Mouse (Mus musculus) embryonic facial prominence, embryonic 11.5 days (tissue): ENCODE data around the gene Nf1. TPM values are rescaled to one million over a fixed set of nuclear protein-coding genes. Genes with fewer than 3 reads are reported as not detected.

Experiments
- ATAC-seq: fragments of 200-750 bp; cut with Nextera tagmentation; replicated peaks from 2 replicates; pipeline ENCODE4 v1.8.0; 2017; ENCODE audit warnings: low read depth; ENCODE audit not compliant: insufficient number of reproducible peaks, low FRiP score, low TSS enrichment
- DNase-seq: peaks from one replicate; pipeline ENCODE4 v3.0.0-alpha.2; 2015; ENCODE audit warnings: low spot score
- H3K27ac ChIP-seq: fragments of 300-500 bp; sonication (generic); replicated peaks from 2 replicates; pipeline ENCODE4 v1.5.1; 2014; ENCODE audit warnings: mild to moderate bottlenecking, low read depth, low read length, control low read depth
- H3K27me3 ChIP-seq: fragments of 300-500 bp; sonication (generic); 2 replicates; pipeline ENCODE4 v1.6.1; 2014; ENCODE audit warnings: mild to moderate bottlenecking, low read length, moderate library complexity, mixed read lengths; ENCODE audit not compliant: control insufficient read depth, insufficient read depth
- H3K36me3 ChIP-seq: fragments of 300-500 bp; sonication (generic); replicated peaks from 2 replicates; pipeline ENCODE4 v1.6.1; 2014; ENCODE audit warnings: low read depth, mild to moderate bottlenecking, low read length, moderate library complexity, mixed read lengths; ENCODE audit not compliant: control insufficient read depth, insufficient read depth
- H3K4me1 ChIP-seq: fragments of 300-500 bp; sonication (generic); 2 replicates; pipeline ENCODE4 v1.6.1; 2014; ENCODE audit warnings: low read length, mixed read lengths; ENCODE audit not compliant: control insufficient read depth, insufficient read depth
- H3K4me2 ChIP-seq: fragments of 300-500 bp; sonication (generic); 2 replicates; pipeline ENCODE4 v1.6.1; 2014; ENCODE audit warnings: low read depth, mild to moderate bottlenecking, control low read depth, low read length, moderate library complexity
- H3K4me3 ChIP-seq: fragments of 300-500 bp; sonication (generic); 2 replicates; pipeline ENCODE4 v1.5.1; 2014; ENCODE audit warnings: low read depth, low read length, control low read depth
- H3K9ac ChIP-seq: fragments of 300-500 bp; sonication (generic); replicated peaks from 2 replicates; pipeline ENCODE4 v1.6.1; 2014; ENCODE audit warnings: mild to moderate bottlenecking, control low read depth, low read length
- H3K9me3 ChIP-seq: fragments of 300-500 bp; sonication (generic); replicated peaks from 2 replicates; pipeline ENCODE4 v1.6.1; 2016; ENCODE audit warnings: mild to moderate bottlenecking, low read length, inconsistent platforms, mixed read lengths; ENCODE audit not compliant: control insufficient read depth
- WGBS: fragments of 180-500 bp; shearing (Covaris S2); extraction: QIAGEN DNeasy Blood & Tissue Kit; methylation state at CpG from one replicate; pipeline ENCODE4 v1.1.7; 2014; 5-methylcytosine and 5-hydroxymethylcytosine counted together
- polyA plus RNA-seq: library from polyadenylated mRNA; unstranded; fragments of >200 nt; fragmentation: Nextera tagmentation; extraction: Ambion mirVana; gene quantifications from 2 replicates; pipeline ENCODE4 v1.2.1, GENCODE M21; 2014

The Nf1 gene
- polyA plus RNA-seq, 1 experiment from 2014 or later, result 8.1 TPM

DNA sequence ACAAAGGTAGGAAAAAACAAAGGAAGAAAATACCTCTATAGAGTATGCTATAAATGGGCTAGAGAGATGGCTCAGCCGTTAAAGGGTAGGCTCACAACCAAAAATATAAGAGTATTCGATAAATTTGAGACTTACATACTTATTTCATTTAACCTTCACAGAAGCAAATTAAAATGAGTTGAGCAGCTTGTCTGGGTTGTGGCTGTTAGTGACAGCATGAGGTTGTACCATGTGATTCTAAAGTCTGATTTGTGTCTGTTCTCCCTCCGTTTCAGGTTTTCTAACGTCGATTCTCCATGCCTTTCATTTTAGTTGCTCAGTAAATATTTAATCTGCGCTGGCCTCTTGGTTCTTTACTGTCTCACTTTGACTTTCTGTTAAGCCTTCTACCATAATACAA, 179.8 kb downstream of the Nf1 start:
- WGBS, result 93% methylated on average over 6 of the region's 6 CpGs
- H3K36me3 ChIP-seq, result no peaks in the 10 kb centered on the region
- DNase-seq (no peak), ATAC-seq (no peak)
- no peaks in the 10 kb centered on the region for H3K27me3 ChIP-seq
- H3K4me1 ChIP-seq, result no peaks in the 10 kb centered on the region
- no peak overlapping the region for H3K9ac ChIP-seq
- no peak overlapping the region for H3K4me2 ChIP-seq
- no peak overlapping the region for H3K4me3 ChIP-seq
- no peaks in the 10 kb centered on the region for H3K9me3 ChIP-seq
- H3K27ac ChIP-seq, result no peak overlapping the region

DNA sequence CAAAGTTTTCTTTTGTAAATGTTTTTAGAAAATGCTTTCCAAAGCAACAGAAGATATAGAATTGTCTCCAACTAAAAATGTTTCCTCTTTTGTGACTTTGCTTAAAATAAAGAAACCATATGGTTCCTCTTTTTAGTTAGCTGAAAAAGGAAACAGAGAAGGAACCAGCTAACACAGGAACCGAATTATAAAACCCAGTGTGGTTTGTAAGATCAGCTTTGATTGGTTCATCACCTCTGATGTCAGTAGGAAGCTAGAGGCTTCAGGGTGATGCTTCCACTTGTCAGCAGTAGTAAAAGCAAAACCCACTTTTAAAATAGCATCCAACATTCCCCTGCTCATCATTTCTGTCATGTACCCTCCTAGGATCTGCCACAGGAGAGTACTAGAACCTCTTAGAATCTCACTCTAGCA, 180.4 kb downstream of the Nf1 start:
- ATAC-seq (no peak), DNase-seq (no peak)
- no peaks in the 10 kb centered on the region for H3K9me3 ChIP-seq
- 67% methylated on average over 1 of the region's 1 CpGs for WGBS
- H3K36me3 ChIP-seq, result no peaks in the 10 kb centered on the region
- H3K4me3 ChIP-seq, result no peak overlapping the region
- H3K27me3 ChIP-seq, result no peaks in the 10 kb centered on the region
- H3K4me1 ChIP-seq, result no peaks in the 10 kb centered on the region
- no peak overlapping the region for H3K4me2 ChIP-seq
- H3K9ac ChIP-seq, result no peak overlapping the region
- H3K27ac ChIP-seq, result no peak overlapping the region

DNA sequence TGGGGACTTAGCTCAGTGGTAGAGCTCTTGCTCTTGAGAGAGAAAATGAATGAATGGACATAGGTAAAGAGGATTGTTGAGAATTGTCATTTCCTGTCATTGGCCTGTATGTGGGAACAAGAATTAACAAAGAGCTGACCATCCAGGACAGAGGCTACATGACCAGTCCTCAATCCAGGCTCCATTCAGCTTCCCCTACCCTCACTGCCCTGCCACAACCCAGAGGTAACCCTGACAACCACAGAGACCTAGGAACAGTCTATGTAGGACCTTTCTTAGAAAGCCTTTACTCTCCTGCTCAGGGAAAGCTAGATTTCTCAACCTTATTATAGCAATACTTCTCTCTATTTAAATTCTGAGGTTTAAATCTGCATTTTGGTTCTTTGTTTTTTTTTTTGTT, 181.3 kb downstream of the Nf1 start:
- no peak for ATAC-seq
- Histone ChIP-seq H3K9me3 (no peaks in the 10 kb centered on the region), H3K9ac (no peak overlapping the region), H3K27ac (no peak overlapping the region), H3K27me3 (no peaks in the 10 kb centered on the region), H3K4me2 (no peak overlapping the region), H3K36me3 (no peaks in the 10 kb centered on the region), H3K4me3 (no peak overlapping the region), H3K4me1 (no peaks in the 10 kb centered on the region)
- DNase-seq, result no peak

DNA sequence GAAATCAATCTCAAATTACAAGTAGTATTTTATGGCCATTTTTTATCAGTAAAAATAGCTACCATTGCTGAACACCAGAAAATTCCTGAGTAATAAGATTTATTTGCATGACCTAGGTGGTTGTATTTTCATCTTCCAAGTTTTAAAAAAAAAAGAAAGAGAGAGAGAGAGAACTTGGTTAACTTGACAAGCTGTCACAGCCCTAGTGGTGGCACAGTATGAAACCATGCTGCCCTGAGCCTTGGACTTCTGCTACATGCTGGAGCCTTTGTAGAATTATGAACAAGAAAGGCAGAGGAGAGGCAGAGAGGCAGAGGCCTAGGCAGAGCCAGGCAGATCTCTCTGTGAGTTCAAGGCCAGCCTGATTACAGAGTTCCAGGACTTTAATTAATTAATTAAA, 182.4 kb downstream of the Nf1 start:
- Histone ChIP-seq H3K9ac (no peak overlapping the region), H3K9me3 (no peaks in the 10 kb centered on the region), H3K4me3 (no peak overlapping the region), H3K27ac (no peak overlapping the region), H3K4me1 (no peaks in the 10 kb centered on the region), H3K27me3 (no peaks in the 10 kb centered on the region), H3K4me2 (no peak overlapping the region), H3K36me3 (no peaks in the 10 kb centered on the region)
- DNase-seq, result no peak
- ATAC-seq, result no peak

DNA sequence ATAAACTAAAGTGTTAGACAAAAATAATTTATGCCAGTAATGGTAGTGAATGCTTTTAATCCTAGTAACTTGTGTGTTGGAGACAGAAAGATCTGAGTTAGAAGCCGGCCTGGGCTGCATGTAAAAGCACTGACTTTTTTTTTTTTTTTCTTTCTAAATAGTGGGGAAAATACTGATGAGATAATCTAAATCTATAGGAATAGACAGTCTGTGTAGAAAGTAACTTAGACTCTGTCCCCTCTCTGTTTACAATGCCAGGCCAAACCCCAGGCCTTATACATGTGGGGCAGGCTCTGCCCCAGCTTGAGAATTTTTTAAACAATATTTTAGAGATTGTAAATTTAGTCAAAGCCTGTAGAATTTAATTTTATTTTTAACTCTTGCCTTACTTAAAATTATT, 183.5 kb downstream of the Nf1 start:
- H3K9me3 ChIP-seq, result no peaks in the 10 kb centered on the region
- no peak overlapping the region for H3K27ac ChIP-seq
- H3K4me1 ChIP-seq, result no peaks in the 10 kb centered on the region
- H3K4me2 ChIP-seq, result no peak overlapping the region
- no peak overlapping the region for H3K9ac ChIP-seq
- H3K36me3 ChIP-seq, result no peaks in the 10 kb centered on the region
- WGBS, result 95% methylated on average over 1 of the region's 1 CpGs
- DNase-seq, result no peak
- ATAC-seq, result no peak
- H3K27me3 ChIP-seq, result no peaks in the 10 kb centered on the region
- no peak overlapping the region for H3K4me3 ChIP-seq

DNA sequence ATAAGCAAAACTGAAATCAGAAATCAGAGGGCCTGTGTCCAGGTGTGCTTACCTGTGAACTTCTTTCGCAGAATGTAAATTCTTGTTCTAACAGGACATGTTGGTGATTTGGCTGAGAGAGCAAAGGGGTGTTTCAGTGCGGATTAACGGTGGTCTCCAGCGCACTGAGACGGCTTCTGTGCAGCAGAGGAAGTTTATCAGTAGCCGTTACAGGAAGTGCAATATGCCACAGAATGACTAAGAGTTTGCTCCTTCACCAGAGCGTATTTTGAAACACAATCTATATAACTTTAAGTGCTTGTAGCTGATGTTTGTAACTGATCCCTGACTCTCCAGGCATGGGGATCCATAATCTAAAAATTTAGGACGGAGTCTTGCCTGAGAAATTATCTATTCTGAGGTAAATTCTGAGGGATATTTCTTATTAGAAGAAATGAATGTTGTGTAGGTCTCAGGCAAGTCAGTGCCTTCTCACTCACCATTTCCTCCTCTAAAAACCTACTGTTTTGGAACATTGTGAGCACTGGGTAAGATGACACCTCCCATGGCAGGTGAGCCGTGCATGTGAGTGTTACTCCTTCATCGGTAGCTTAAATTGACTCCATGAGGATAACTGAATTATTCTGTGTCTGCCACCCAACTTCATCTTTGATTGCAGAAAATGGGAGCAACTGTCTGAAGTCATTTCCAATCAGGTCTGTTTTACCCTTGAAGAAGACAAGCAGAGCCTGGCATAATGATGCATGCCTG, 184.2 kb downstream of the Nf1 start, which contains the start of gene Evi2b:
Evi2b (minus strand) TSS at position 203 of the 750 bp plus-strand sequence.
- no peak within 1 kb of the TSS for H3K4me3 ChIP-seq
- no peak within 1 kb of the TSS for H3K27ac ChIP-seq
- H3K27me3 ChIP-seq, result no peaks in the 10 kb centered on the region
- no peak for ATAC-seq
- H3K9me3 ChIP-seq, result no peaks in the 10 kb centered on the region
- H3K4me2 ChIP-seq, result no peak within 1 kb of the TSS
- no peak within 1 kb of the TSS for H3K9ac ChIP-seq
- no peaks in the 10 kb centered on the region for H3K36me3 ChIP-seq
- H3K4me1 ChIP-seq, result no peaks in the 10 kb centered on the region
- 74% methylated on average over 10 of the region's 10 CpGs for WGBS
- no peak for DNase-seq

DNA sequence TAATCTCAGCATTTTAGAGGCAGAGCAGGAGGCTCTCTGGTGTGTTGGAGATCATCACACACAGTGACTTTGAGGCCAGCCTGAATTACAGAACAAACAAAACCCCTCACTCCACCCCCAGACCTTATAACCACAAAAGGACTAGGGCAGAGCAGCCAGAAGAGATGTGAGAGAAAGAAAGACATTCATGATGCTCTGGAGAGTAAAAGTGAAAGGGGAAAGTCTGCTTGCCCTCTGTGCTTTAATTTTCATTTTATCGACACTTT, 184.8 kb downstream of the Nf1 start:
- no peaks in the 10 kb centered on the region for H3K27me3 ChIP-seq
- ATAC-seq, result no peak

DNA sequence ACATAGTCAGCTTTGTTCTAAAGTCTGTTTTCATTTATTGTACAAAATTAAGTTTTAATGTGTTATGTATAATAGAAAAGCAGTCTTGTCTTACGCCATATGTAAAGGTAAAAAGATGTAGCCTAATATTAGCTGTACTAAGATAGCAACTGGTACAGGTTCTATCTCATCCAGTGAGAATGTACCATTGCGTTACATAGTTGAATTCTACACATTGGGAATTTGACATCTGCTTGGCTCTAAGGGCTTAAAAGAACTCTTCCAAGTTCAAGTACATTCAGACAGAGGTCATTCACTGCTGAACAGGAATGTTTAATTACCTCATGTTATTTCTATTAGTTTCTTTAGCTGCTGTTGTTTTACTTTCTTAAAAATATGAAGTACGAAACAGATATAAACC, 187.1 kb downstream of the Nf1 start:
- H3K27ac ChIP-seq, result no peak overlapping the region
- 94% methylated on average over 3 of the region's 3 CpGs for WGBS

More for the DNA sequence above, 184.8 kb downstream of the Nf1 start:
- Histone ChIP-seq H3K9ac (no peak overlapping the region), H3K36me3 (no peaks in the 10 kb centered on the region), H3K9me3 (no peaks in the 10 kb centered on the region), H3K4me2 (no peak overlapping the region), H3K27ac (no peak overlapping the region), H3K4me1 (no peaks in the 10 kb centered on the region), H3K4me3 (no peak overlapping the region)
- WGBS, result 89% methylated on average over 1 of the region's 1 CpGs
- DNase-seq, result no peak

More for the DNA sequence above, 187.1 kb downstream of the Nf1 start:
- DNase-seq (no peak), ATAC-seq (no peak)
- Histone ChIP-seq H3K9me3 (no peaks in the 10 kb centered on the region), H3K4me1 (no peaks in the 10 kb centered on the region), H3K36me3 (no peaks in the 10 kb centered on the region), H3K9ac (no peak overlapping the region), H3K4me2 (no peak overlapping the region), H3K4me3 (no peak overlapping the region), H3K27me3 (no peaks in the 10 kb centered on the region)
